Mouse (Mus musculus) embryonic fibroblast, embryonic 13.5 days (primary cell): Measurements from ENCODE around the gene Slc25a16.

Experiments used
- CTCF ChIP-seq: IDR thresholded peaks from 2 replicates; pipeline ENCODE4 v1.5.1; 2011; ENCODE audit warnings: mild to moderate bottlenecking, control low read depth, low read length, moderate library complexity, borderline replicate concordance; ENCODE audit not compliant: insufficient read depth
- POLR2A ChIP-seq: IDR thresholded peaks from 2 replicates; pipeline ENCODE4 v1.6.1; 2011; ENCODE audit warnings: low read depth, mild to moderate bottlenecking, control low read depth, low read length, moderate library complexity

DNA sequence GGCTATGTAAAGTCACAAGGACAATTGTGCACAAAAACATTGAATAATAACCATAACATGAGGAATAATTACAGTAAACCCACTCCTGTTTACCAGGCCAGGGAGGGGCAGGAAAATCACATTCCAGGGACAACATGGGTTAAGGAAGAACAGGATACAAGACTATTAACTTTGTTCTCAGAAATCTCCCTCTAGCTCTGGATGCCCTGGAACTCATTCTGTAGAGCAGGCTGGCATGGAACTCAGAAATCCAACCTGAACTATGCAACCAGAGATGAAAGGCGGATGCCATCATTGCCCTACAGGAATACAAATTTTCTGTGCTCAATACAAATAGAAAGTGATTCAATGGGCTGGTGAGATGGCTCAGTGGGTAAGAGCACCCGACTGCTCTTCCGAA, 23.0 kb upstream of the Slc25a16 start:
- TF ChIP-seq CTCF (no peak), POLR2A (no peak)
